Mouse (Mus musculus) heart, embryonic 11.5 days (tissue): Measurements from ENCODE around the gene Fto. TPM values are rescaled to one million over a fixed set of nuclear protein-coding genes. Genes with fewer than 3 reads are reported as not detected.

Experiments used
- ATAC-seq: fragments of 200-750 bp; cut with Nextera tagmentation; replicated peaks from 2 replicates; pipeline ENCODE4 v1.8.0; 2017; ENCODE audit warnings: moderate library complexity; ENCODE audit not compliant: insufficient number of reproducible peaks, low FRiP score, low TSS enrichment
- H3K27ac ChIP-seq: fragments of 300-500 bp; sonication (generic); 2 replicates; pipeline ENCODE4 v1.5.1; 2014; ENCODE audit warnings: mild to moderate bottlenecking, low read depth, low read length
- H3K27me3 ChIP-seq: fragments of 300-500 bp; sonication (generic); 2 replicates; pipeline ENCODE4 v1.6.1; 2014; ENCODE audit warnings: mild to moderate bottlenecking, low read length, mixed read lengths; ENCODE audit not compliant: control insufficient read depth, insufficient read depth
- H3K36me3 ChIP-seq: fragments of 300-500 bp; sonication (generic); 2 replicates; pipeline ENCODE4 v1.6.1; 2014; ENCODE audit warnings: mild to moderate bottlenecking, low read length, moderate library complexity, mixed read lengths; ENCODE audit not compliant: control insufficient read depth, insufficient read depth
- H3K4me1 ChIP-seq: fragments of 300-500 bp; sonication (generic); 2 replicates; pipeline ENCODE4 v1.6.1; 2014; ENCODE audit warnings: low read length; ENCODE audit not compliant: control insufficient read depth, insufficient read depth
- H3K4me2 ChIP-seq: fragments of 300-500 bp; sonication (generic); 2 replicates; pipeline ENCODE4 v1.6.1; 2014; ENCODE audit warnings: mild to moderate bottlenecking, moderate library complexity
- H3K4me3 ChIP-seq: fragments of 300-500 bp; sonication (generic); 2 replicates; pipeline ENCODE4 v1.5.1; 2014; ENCODE audit warnings: low read depth, low read length
- H3K9ac ChIP-seq: fragments of 300-500 bp; sonication (generic); 2 replicates; pipeline ENCODE4 v1.6.1; 2014; ENCODE audit warnings: mild to moderate bottlenecking, low read depth, low read length, moderate library complexity
- H3K9me3 ChIP-seq: fragments of 300-500 bp; sonication (generic); replicated peaks from 2 replicates; pipeline ENCODE4 v1.6.1; 2016; ENCODE audit warnings: low read length; ENCODE audit not compliant: control insufficient read depth
- WGBS: fragments of 180-500 bp; shearing (Covaris S2); extraction: QIAGEN DNeasy Blood & Tissue Kit; methylation state at CpG from one replicate; pipeline ENCODE4 v1.1.7; 2014; ENCODE audit not compliant: insufficient replicate concordance; 5-methylcytosine and 5-hydroxymethylcytosine counted together
- polyA plus RNA-seq: library from polyadenylated mRNA; unstranded; fragments of >200 nt; fragmentation: Nextera tagmentation; extraction: Ambion mirVana; gene quantifications from 2 replicates; pipeline ENCODE4 v1.2.1, GENCODE M21; 2014

Fto gene
- polyA plus RNA-seq, 1 experiment from 2014 or later, result 70.1 TPM

DNA sequence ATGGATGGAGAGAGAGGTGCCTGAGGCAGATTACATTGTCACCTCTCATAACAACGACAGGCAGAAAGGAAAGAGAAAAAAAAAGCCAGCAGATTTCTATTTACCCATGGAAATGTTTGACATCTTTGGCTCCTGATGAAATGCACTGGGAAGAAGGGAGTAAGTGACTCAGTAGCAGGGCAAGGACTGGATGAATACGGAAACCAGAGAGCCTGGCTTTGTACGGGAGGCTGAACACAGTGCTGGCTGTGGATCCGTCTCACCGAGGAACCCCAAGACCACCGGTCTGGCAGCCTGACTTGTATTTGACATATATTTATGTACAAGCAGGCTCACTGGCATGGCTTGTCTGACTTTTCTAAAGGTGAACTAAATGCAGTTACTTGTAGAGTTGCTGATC is 34.3 kb downstream of the Fto start:
- Histone ChIP-seq H3K27ac (peak overlapping the region; percentile 15; the same call in 1 of the 2 replicates), H3K9ac (no peak overlapping the region), H3K4me3 (no peak overlapping the region), H3K9me3 (no peaks in the 10 kb centered on the region), H3K4me2 (peak overlapping the region; percentile 25), H3K27me3 (no peaks in the 10 kb centered on the region), H3K4me1 (peaks cover 30% of the 10 kb centered on the region), H3K36me3 (no peaks in the 10 kb centered on the region)
- 37% methylated on average over 6 of the region's 6 CpGs for WGBS
- ATAC-seq, result no peak

DNA sequence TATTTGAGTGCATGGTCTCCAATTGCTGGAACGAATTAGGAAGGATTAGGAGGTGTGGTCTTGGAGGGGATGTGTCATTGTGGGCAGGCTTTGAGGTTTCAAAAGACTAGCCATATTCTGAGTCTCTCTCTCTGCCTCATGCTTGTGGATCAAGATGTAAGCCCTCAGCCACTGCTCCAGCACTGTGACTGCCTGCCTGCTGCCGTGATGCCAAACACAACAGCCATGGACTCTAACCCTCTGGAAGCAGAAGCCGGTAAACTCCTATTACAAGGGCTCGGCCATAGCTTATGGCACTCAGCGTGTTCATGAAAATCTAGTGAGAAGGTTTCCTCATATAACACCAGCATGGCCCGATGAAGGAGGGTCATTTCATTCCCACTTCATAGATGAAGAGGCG is 36.5 kb downstream of the Fto start:
- Histone ChIP-seq H3K9me3 (no peaks in the 10 kb centered on the region), H3K9ac (no peak overlapping the region), H3K36me3 (no peaks in the 10 kb centered on the region), H3K4me1 (peaks cover 27% of the 10 kb centered on the region), H3K27ac (no peak overlapping the region), H3K4me3 (no peak overlapping the region), H3K4me2 (no peak overlapping the region), H3K27me3 (no peaks in the 10 kb centered on the region)
- 93% methylated on average over 7 of the region's 7 CpGs for WGBS
- ATAC-seq, result no peak

DNA sequence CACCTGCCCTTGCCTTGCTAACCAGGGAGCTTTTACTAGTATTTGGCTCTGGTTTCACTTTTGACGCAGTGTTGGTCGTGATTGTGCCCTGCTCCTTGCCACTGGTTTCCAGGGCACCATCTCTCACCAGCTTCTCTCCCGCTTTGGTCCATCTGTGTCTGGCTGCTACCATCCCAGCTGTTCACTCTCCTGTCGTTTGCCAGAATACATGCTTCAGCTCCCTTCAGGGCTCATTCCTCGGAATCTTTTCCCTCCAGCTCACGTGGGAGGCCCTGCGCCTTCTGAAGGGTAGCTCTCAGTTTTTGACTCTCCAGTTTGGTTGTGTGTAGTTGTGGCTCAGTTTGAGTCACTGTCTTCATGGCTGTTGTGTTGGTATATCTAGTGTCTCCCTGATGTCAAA is 37.3 kb downstream of the Fto start:
- no peaks in the 10 kb centered on the region for H3K27me3 ChIP-seq

DNA sequence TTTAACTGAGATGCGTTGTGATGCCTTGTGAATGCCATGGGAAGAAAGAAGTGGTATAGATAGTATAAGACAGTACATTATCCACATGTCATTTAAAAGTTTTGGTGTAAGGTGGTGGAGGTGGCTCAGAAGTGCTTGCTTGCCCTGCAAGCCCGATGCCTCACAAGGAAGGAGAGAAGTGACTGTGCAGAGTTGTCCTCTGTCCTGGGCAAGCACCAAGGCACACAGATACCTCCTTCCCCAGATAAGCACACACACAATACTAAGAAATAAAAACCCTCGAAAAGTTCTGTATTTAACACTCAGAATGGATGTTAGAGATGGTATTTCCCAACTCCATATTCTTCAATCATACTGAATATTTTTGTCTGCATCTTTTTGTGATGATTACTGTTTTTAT is 39.3 kb downstream of the Fto start:
- Histone ChIP-seq H3K9ac (no peak overlapping the region), H3K27me3 (no peaks in the 10 kb centered on the region), H3K36me3 (no peaks in the 10 kb centered on the region), H3K4me1 (peaks cover 11% of the 10 kb centered on the region), H3K4me2 (no peak overlapping the region), H3K9me3 (no peaks in the 10 kb centered on the region), H3K27ac (no peak overlapping the region), H3K4me3 (no peak overlapping the region)
- ATAC-seq, result no peak
- 84% methylated on average over 3 of the region's 3 CpGs for WGBS

More for the DNA sequence above, 37.3 kb downstream of the Fto start:
- H3K9ac ChIP-seq, result no peak overlapping the region
- peak overlapping the region; percentile 20 for H3K4me2 ChIP-seq
- H3K27ac ChIP-seq, result peak overlapping the region; percentile 24; the same call in 1 of the 2 replicates
- WGBS, result 48% methylated on average over 7 of the region's 7 CpGs
- H3K36me3 ChIP-seq, result no peaks in the 10 kb centered on the region
- no peak overlapping the region for H3K4me3 ChIP-seq
- no peak for ATAC-seq
- H3K4me1 ChIP-seq, result peaks cover 19% of the 10 kb centered on the region
- no peaks in the 10 kb centered on the region for H3K9me3 ChIP-seq

DNA sequence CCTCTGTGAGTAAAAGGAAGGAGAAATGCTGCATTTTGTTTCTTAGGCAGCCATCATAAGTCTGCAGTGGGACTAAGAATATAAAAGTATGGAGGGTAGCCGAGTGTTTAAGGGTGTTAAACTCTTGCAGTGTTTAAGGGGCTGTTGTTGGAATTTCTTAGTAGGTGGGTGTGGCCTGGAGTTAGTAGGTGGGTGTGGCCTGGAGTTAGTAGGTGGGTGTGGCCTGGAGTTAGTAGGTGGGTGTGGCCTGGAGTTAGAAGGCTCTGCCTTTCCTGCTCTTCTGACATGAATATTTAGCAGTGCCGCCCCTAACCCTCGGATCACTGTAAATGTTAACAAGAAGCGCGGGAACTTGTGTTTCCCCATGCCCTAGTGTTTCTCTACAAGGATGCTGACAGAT is 39.7 kb downstream of the Fto start:
- Histone ChIP-seq H3K36me3 (no peaks in the 10 kb centered on the region), H3K27me3 (no peaks in the 10 kb centered on the region), H3K4me1 (peaks cover 11% of the 10 kb centered on the region), H3K27ac (no peak overlapping the region), H3K9ac (no peak overlapping the region), H3K9me3 (no peaks in the 10 kb centered on the region), H3K4me3 (no peak overlapping the region), H3K4me2 (no peak overlapping the region)
- WGBS, result 65% methylated on average over 5 of the region's 5 CpGs
- no peak for ATAC-seq

DNA sequence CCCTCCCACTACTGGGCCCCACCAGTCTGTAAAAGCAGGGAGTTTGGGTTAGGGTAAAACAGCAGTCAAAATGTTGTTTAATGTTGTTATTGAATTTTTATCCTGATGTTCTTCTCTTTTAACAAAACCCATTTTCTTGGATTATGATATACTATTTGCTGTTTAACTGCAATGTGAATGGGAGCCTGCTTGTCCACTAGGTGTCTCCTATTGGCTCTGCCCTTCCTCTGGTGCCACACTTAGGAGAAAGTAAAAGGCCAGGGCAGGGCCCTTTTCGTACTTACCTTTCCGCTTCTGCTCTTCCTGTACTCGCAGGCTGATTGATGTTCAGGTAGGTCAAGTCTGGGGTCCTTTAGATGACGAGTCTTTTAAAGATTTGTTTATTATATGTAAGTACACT is 40.6 kb downstream of the Fto start:
- H3K36me3 ChIP-seq, result no peaks in the 10 kb centered on the region
- no peak overlapping the region for H3K4me2 ChIP-seq
- H3K4me1 ChIP-seq, result peaks cover 11% of the 10 kb centered on the region
- H3K4me3 ChIP-seq, result no peak overlapping the region
- H3K27ac ChIP-seq, result no peak overlapping the region
- H3K9ac ChIP-seq, result no peak overlapping the region
- no peaks in the 10 kb centered on the region for H3K9me3 ChIP-seq
- ATAC-seq, result no peak
- 90% methylated on average over 4 of the region's 4 CpGs for WGBS
- H3K27me3 ChIP-seq, result no peaks in the 10 kb centered on the region

DNA sequence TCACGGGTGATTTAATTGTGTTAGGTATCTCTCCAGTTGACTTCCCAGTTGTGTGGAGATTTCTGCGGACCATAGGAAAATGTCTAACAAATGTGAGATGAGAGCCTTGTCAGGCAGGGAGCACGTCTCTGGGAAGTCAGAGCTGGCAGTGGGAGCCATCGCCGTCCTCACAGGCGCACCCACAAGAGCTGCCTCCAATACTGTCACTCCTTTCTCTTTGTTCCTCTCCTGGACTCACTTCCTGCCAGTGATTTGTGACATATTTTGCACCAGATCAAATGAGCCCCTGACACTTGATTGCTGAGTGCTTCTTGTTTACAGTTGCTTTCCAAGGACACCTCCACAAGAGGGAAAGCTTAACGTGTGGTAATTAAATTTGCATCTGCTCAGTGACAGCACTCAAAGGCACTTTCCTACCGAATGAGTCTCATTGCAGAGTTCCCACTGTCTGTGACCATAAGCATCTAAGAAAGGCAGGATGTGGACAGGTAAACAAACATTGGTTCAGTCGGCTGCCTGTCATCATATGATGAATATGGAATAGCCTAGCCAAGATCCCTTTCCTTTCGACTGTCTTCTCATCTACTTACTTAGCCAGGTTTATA is 42.1 kb downstream of the Fto start:
- H3K27me3 ChIP-seq, result no peaks in the 10 kb centered on the region
- WGBS, result 56% methylated on average over 10 of the region's 10 CpGs
- ATAC-seq, result no peak

DNA sequence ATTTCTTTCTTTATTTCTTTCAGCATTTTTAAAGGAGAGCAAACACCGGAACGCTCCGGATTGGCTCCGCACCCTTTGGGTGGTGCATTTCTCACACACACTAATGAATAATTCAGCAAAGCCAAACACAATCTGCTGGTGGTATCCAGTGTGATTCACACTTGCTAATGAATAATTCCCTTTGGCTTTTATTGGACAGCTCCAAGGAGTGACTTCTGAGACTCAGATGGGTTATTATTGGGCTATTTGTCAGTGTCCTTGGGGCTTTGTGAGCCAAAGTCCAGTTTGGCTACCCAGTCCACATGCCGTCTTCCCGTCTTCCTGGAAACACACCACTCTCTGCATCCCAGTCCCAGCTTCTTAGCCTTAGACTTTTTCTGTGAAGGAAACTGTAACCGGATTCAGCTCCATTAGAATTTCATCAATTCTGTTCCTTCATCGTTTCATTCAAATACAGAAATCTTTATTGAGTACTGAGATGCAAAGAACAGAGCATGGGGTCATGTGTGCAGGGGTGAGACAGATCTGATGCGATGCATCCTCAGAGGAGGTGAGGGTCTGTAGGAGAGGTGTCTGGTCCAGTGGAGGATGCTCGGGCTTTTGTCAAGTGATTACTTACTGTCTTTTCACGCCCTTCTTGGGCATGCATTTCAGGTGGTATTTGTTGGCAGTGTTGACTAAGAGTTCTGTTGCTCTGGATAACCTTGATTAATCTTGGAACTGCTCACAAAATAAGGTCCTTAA is 42.8 kb downstream of the Fto start:
- H3K4me2 ChIP-seq, result no peak overlapping the region
- WGBS, result 91% methylated on average over 11 of the region's 11 CpGs

More for the DNA sequence above, 42.1 kb downstream of the Fto start:
- Histone ChIP-seq H3K27ac (no peak overlapping the region), H3K4me1 (peaks cover 7% of the 10 kb centered on the region), H3K4me3 (no peak overlapping the region), H3K9ac (no peak overlapping the region), H3K9me3 (no peaks in the 10 kb centered on the region), H3K36me3 (no peaks in the 10 kb centered on the region), H3K4me2 (no peak overlapping the region)

More for the DNA sequence above, 42.8 kb downstream of the Fto start:
- Histone ChIP-seq H3K4me3 (no peak overlapping the region), H3K36me3 (no peaks in the 10 kb centered on the region), H3K9ac (no peak overlapping the region), H3K4me1 (peaks cover under 1% of the 10 kb centered on the region; the same call in 1 of the 2 replicates), H3K27ac (no peak overlapping the region), H3K9me3 (no peaks in the 10 kb centered on the region), H3K27me3 (no peaks in the 10 kb centered on the region)
- no peak for ATAC-seq
